Mouse (Mus musculus): Measurements from ENCODE around the gene Oaz2.

Gene Oaz2

GRCm38 (mm10) chr9:65667701-65668100 is at the start of gene Oaz2:
Oaz2 (plus strand) TSS chr9:65668001.
- DNase-seq (ENCODE audit: low read depth) = no peak

DNA sequence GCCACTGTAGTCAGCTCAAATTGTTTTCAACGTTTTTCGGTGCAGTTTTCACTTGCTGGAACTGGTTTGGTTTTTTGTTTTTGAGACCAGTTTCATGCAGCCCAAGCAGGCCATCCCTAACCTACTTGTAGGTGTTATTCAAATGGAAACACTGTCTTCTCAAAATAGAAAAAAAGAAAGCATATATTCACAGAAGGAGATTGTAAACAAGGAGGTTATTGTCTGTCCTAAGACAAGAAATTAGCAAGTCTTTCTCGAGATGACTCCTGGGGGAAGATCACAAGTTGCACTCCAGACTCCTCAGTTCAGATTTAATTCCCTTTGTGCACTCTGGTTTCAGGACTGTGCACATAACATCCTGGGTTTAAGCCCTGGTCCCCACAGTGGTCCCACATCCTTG is 48.5 kb upstream of the Oaz2 start:
- no peak for DNase-seq (ENCODE audit: low read depth)

DNA sequence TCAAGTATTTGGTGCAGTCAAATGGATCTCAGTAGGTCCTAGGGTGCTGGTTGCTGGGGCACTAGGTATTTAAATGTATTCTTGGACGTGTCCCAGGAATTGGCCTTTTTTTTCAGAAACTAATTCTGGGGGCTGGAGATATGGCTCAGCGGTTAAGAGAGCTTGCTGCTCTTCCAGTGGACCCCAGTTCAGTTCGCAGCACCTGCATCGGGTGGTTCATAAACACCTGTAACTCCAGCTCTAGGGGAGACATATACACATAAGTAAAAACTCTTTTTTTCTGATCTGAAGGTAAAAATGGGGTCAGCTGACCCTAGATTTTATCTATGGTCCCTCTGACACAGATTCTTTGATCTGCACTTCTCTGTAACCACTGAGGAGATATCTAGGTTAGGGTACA is 46.6 kb upstream of the Oaz2 start:
- DNase-seq (ENCODE audit: low read depth) = no peak

DNA sequence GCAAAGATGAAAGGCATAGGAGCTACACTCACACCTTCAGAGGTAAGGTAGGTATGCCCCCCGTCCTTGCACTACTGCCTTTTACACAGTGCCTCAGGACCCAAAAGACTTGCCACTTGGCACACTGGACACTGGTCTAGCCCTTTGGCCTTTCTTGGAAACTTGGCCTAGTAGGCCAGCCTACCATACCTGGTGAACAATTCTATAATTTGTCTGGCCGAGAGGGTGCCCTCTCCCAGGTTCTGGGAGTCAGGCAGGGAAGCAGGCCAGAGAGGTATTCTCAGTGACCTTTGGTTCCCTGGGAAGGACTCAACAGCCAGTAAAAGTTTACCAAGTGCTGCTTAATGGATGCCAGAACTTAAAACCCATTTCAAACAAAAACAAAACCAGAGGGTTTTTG is 46.1 kb upstream of the Oaz2 start:
- DNase-seq (ENCODE audit: low read depth) = no peak

GRCm38 (mm10) chr9:65622826-65623225 is 45.0 kb upstream of the Oaz2 start:
- DNase-seq (ENCODE audit: low read depth) = no peak

DNA sequence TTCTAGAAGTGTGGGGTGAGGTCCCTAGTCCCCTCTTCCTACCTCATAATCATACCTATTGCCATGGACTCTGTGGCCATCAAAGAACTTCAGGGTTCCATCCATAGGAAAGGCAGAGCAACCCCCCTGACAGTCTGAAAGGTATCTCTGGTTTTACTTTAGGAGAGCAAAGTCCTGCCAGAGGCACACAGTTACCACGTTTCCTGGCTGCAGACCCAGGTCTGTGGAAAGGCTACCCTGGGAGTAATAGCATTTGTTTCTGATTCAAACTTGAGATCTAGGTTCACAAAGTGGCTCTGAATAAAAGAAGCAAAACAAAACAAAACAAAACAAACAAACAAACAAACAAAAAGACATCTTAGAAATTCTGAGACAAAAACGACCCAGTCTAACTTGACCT is 43.5 kb upstream of the Oaz2 start:
- no peak for DNase-seq (ENCODE audit: low read depth)

- DNase-seq (ENCODE audit: low read depth) = no peak
Measured at GRCm38 (mm10) chr9:65629025-65629766, 38.6 kb upstream of the Oaz2 start, which contains the start of gene Rbpms2. Rbpms2 (plus strand) TSS chr9:65629648.

DNA sequence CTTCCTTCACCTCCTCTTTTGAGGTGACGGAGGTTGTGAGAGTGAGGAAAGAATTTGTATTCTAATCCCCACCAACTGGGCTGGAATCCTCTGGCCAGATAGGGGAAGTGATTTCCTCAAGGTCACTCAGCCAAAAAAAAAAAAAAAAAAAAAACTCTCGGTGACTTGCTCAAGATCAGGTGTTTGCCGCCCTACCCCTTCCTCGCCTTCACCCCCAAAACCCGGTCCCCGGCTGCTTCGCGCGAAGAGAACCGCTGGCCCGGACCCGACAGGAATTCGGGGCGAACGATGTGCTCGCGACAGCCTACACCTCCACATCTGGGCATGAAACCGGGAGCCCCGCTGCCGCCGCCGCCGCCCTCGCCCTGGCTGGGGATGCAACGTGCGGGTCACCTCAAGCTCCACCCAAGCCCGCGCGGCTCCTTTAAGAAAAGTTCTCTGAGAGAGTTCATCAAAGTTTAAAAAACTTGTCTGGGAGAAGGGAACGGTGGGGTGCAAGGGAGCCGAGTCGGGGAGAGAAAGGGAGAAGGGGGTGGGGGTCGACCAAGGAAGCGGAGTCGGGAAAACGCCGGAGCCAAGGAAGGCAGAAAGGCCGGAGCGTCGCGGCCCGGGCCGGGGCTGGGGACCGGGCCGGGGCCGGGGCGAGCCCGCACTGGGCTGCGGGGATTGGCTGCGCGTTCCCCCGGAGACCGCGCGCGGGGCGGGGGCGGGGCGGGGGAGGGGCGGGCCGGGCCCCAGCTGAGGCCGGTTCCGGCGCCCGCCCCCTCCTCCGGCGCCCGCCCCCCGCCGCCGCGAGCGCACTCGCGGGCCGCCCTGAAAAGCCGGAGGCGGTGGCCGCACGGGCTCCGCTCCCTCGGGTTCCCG is 37.8 kb upstream of the Oaz2 start:
- DNase-seq (ENCODE audit: low read depth) = no peak

- no peak for DNase-seq (ENCODE audit: low read depth)
Measured at GRCm38 (mm10) chr9:65630631-65631353, 37.0 kb upstream of the Oaz2 start.

DNA sequence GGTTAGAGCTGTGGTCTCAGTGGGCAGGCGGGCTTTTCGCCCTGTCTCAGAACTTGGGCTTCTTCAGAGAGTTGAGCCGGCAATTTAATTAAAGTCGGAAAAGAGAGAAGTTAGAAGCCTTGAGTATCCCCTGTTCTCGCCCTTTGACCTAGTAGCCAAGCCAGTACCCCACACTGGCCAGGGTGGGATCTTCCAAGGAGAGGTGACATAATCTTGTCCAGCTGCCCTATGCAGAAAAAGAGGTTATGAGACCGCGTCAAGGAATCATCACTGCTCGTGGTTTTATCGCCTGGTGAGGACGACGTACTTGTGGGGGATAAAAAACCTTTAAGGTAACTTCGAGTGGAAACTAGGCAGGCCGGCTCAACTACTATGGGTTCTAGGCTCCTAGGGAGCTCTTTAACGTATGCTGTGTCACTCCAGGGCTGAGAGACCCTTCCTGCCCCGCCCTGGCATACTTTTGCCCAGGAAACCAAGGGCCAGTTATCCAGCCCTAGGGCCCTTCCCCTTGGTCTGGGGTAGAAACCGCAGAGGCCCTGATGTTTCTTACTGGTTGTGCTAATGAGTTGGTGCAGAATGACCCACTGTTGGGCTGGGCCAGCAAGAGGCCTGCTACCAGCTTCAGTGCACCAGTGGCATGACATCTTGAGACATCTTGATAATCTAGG is 36.3 kb upstream of the Oaz2 start:
- DNase-seq (ENCODE audit: low read depth) = no peak

DNA sequence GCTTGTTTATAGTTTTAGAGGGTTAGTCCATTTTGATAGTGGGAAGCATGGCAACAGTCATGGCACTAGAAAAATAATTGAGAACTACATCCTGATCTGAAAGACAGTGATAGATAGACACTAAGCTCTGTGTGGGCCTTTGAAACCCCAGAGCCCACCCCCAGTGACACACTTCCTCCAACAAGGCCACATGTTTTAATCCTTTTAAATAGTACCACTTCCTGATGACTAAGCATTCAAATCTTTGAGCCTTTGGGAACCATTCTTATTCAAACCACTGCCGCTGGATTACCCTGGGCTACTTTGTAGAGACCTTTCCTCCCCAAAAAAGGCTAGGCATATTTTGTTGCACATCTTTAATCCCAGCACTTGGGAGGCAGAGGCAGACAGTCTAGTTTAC is 32.0 kb upstream of the Oaz2 start:
- DNase-seq (ENCODE audit: low read depth) = no peak

- DNase-seq (ENCODE audit: low read depth) = no peak
Measured at GRCm38 (mm10) chr9:65636926-65637325, 30.9 kb upstream of the Oaz2 start.

DNA sequence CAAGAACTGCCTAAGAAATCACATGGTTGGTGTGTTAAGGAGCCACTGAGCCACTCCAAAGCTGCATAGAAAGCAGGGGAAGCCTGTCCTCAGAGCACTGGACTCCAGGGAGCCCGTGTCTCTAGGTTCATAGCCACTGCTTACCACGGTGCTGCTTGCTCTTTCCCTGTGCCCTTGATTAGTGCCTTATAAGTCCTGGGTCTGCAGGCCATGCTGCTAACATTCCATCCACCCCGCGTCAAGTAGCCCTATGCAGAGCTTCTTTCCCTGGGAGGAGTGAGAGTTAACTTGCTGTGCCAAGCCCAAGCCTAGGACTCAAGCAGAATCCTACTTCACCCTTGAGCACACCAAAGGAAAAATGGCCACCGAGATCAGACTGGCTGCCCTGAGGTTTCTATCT is 28.7 kb upstream of the Oaz2 start:
- DNase-seq (ENCODE audit: low read depth) = no peak

DNA sequence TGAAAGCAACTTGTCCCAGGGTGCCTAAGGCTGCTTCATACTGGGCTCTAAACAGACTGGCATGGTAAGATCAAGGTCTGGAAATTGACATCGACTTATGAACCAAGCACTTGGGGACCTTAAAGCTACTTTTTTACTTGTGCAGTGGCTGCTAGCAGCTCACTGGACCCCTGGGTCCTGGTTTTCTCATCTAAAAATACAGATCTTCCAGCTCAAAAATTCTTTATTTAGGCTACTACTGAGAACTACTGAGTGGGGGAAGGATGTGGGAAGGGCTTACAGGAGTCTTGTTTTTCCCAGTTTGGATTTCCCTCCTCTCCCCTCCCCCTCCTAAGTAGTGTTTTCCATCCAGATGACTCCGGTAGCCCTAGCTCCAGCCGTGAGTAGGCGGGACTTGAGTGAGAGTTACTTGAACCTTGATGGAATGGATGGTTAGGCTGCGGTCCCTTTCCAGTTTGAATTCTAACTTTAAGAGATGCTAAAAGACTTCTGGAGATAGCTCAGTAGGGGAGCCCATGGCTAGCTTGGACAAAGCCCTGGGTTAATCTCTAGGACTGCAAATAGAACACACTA is 26.9 kb upstream of the Oaz2 start:
- DNase-seq (ENCODE audit: low read depth) = no peak

DNA sequence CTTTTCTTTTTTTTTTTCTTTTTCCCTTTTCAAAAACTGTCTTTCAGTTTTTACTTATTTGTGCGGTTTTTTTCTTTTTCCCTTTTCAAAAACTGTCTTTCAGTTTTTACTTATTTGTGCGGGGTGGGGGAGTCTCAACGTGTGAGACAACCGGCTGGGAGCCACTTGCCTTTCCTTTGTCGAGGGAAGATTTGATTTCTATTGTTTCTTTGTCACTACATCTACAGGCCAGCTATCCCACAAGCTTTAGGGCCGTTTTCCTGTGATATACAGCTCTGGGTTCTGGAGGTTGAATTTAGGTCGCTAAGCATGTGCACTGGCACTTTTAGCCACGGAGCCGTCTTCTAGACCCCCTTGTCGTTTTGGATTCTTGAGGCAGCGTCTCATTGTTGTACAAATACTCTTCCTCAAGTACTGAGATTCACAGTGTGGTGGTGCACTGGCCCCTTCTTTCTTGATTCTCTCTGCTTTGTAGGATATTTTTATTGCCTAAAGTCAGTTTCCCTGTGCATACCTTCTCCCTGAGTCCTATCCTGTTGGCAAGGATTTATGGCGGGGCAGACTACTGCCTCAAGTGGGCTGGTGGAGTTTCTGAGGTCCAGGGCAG is 26.3 kb upstream of the Oaz2 start:
- DNase-seq (ENCODE audit: low read depth) = no peak

GRCm38 (mm10) chr9:65642546-65642945 is 25.3 kb upstream of the Oaz2 start:
- no peak for DNase-seq (ENCODE audit: low read depth)

DNA sequence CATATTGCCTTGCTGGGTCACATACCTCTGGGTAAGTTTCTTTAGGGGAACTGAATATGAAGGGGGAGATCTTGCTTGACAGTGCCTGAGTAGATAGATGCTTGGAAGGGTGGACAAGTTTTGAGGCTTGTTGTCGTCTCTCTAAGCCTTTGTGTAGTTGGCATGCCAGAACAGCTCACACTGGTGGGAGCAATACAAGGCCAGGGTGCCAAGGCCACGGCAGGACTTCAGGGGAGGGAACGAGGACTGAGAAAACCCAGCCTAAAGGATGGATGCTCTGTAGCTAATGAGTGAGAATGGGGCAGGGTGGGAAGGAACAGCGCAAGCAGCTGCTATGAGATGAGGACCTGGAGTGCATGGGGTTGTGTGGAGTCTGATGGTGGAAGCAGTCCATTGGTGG is 22.8 kb upstream of the Oaz2 start:
- DNase-seq (ENCODE audit: low read depth) = no peak

DNA sequence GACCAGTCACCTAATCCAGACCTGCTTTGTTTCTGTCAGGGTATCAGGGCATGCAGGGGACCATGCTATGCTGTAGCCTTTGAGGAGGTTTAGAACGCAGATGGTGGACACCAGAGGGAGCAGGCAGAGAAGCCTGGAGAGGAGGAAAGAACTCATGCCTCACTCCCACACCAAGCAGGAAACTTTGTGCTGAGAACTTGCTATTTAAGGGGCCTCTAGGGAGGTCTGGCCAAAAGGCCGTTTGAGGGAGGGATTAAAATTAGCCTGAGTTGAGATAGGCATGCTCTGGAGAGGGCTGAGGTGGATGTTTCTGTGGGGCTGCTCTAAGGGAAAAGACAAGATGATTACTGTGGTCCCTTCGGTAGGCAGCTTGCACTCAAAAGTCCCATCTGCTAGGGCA is 21.8 kb upstream of the Oaz2 start:
- DNase-seq (ENCODE audit: low read depth) = no peak

DNA sequence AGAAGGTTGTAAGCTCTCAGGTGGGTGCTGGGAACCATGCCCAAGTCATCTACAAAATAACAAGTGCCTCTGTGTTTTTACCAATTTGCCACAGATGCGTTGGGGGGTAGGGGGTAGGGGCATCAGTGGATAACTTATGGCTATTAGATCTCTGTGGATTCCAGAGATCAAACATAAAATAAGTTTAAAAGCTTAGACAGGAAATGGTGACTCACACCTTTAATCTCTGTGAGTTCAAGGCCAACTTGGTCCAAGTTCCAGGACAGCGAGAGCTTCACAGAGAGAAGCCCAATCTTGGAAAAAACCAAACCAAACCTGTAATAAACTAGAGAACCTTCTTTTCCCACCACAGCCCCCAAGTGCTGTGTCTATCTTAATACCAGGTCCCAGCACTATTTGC is 21.0 kb upstream of the Oaz2 start:
- no peak for DNase-seq (ENCODE audit: low read depth)

GRCm38 (mm10) chr9:65648730-65649129 is 19.1 kb upstream of the Oaz2 start:
- DNase-seq (ENCODE audit: low read depth) = no peak

DNA sequence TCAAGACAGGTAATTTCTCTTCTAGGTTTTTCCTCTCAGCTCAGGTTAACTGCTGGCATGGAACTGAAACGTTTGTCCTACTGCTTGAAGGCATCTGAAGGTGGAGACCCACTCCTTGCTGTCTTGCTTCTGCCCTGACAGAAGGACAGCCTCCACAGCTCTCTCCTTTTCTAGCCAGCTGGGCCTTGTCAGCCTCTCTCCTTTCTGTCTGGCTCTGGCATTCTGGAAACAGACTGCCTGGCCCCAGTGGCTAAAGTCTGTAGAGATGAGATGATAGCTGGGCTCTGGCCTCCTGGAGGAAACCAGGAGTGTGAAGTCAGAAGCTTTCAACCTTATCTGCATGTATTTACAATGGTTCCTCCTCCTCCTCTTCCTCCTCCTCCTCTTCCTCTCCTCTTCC is 17.8 kb upstream of the Oaz2 start:
- DNase-seq (ENCODE audit: low read depth) = no peak
